ENCODE assay signal across 8 mouse cellular contexts in genomic region chr3:63975955-63976908, GRCm38 (mm10). TPM values are rescaled to one million over a fixed set of nuclear protein-coding genes. Genes with fewer than 3 reads are reported as not detected.
A peak's percentile ranks its signal among the peaks of the same experiment; 100 is the strongest.
DNase-seq lines count a peak whose midpoint lies in the region; ATAC-seq and TF ChIP-seq lines count a peak whose summit lies in the region.

TSS of gene Gmps (plus strand) at chr3:63976106.

- WGBS in heart, embryonic 15.5 days = under 1% methylated on average over 67 of the region's 67 CpGs
- under 1% methylated on average over 67 of the region's 67 CpGs for WGBS in liver, embryonic 14.5 days (ENCODE audit: insufficient replicate concordance)
- WGBS in neural tube, embryonic 11.5 days = under 1% methylated on average over 67 of the region's 67 CpGs
- WGBS in stomach, postnatal 0 days = under 1% methylated on average over 67 of the region's 67 CpGs

- H3K4me1 ChIP-seq in brown adipose tissue, adult 24 weeks (ENCODE audit: control insufficient read depth, insufficient read depth, insufficient read length, low read length) = peaks cover 6% of the 10 kb centered on the region
- H3K4me1 ChIP-seq in heart, embryonic 15.5 days (replicated peaks) = peaks cover 22% of the 10 kb centered on the region
- peaks cover 6 to 14% of the 10 kb centered on the region in 2 experiments for H3K4me1 ChIP-seq in liver, embryonic 14.5 days (replicated peaks; ENCODE audit: control insufficient read depth in 2 of 2, insufficient read depth in 2 of 2, low read length in 1 of 2)
- H3K4me1 ChIP-seq in neural tube, embryonic 11.5 days (ENCODE audit: control insufficient read depth, insufficient read depth, low read length) = no peaks in the 10 kb centered on the region; the same call in 1 of the 2 replicates
- no peaks in the 10 kb centered on the region for H3K4me1 ChIP-seq in stomach, postnatal 0 days (replicated peaks; ENCODE audit: control insufficient read depth, insufficient read depth)

- peak within 1 kb of the TSS; percentile 90 for H3K9ac ChIP-seq in heart, embryonic 15.5 days
- peak within 1 kb of the TSS; percentile 89 for H3K9ac ChIP-seq in liver, embryonic 14.5 days (replicated peaks)
- peak within 1 kb of the TSS; percentile 94 for H3K9ac ChIP-seq in neural tube, embryonic 11.5 days (ENCODE audit: low read length)
- H3K9ac ChIP-seq in stomach, postnatal 0 days (ENCODE audit: low read length) = peak within 1 kb of the TSS; percentile 95

- no peak for TF ChIP-seq EP300 in liver, embryonic 14.5 days (IDR thresholded peaks at IDR 0.05; ENCODE audit: low read depth)
- peak; percentile 30 for TF ChIP-seq EP300 in stomach, postnatal 0 days (optimal IDR thresholded peaks at IDR 0.05)

- peaks cover 5% of the 10 kb centered on the region for H3K36me3 ChIP-seq in heart, embryonic 15.5 days
- peaks cover 7% of the 10 kb centered on the region for H3K36me3 ChIP-seq in liver, embryonic 14.5 days (replicated peaks; ENCODE audit: control insufficient read depth, insufficient read depth, low read depth)
- H3K36me3 ChIP-seq in neural tube, embryonic 11.5 days (ENCODE audit: control insufficient read depth, insufficient read depth, low read length) = peaks cover 3% of the 10 kb centered on the region; the same call in 1 of the 2 replicates
- H3K36me3 ChIP-seq in stomach, postnatal 0 days (ENCODE audit: control insufficient read depth, insufficient read depth, low read length) = 0 out of 2 replicates have a peak, but pooled peaks cover 4% of the 10 kb centered on the region

- TF ChIP-seq CTCF in liver, embryonic 14.5 days (IDR thresholded peaks at IDR 0.05; ENCODE audit: low read depth) = no peak
- no peak; the same call in 1 of the 2 replicates for TF ChIP-seq CTCF in stomach, postnatal 0 days (IDR thresholded peaks at IDR 0.05; ENCODE audit: low read depth)

- DNase-seq in CD4-positive, CD25-positive, alpha-beta regulatory T cell, adult 2 months (ENCODE audit: low read depth, low spot score) = peak; percentile 97
- DNase-seq in fibroblast of lung, adult 2 months (ENCODE audit: low read depth) = peak; percentile 77
- DNase-seq in kidney, postnatal 25 days = peak; percentile 96
- peak; percentile 88 to 91 (median 90) for DNase-seq in liver, embryonic 14.5 days (ENCODE audit: low read depth in 3 of 3, low spot score in 3 of 3)
- DNase-seq in neural tube, embryonic 11.5 days (ENCODE audit: low spot score) = peak; percentile 95
- DNase-seq in stomach, postnatal 0 days (ENCODE audit: low spot score) = peak; percentile 94

- peak within 1 kb of the TSS; percentile 93 for H3K4me3 ChIP-seq in brown adipose tissue, adult 24 weeks (ENCODE audit: insufficient read depth, low read depth, low read length)
- H3K4me3 ChIP-seq in heart, embryonic 15.5 days = peak within 1 kb of the TSS; percentile 75
- H3K4me3 ChIP-seq in liver, embryonic 14.5 days (ENCODE audit: insufficient read depth in 1 of 2, low read depth in 2 of 2, low read length in 2 of 2) = peak within 1 kb of the TSS; percentile 87 to 93
- peak within 1 kb of the TSS; percentile 92 for H3K4me3 ChIP-seq in neural tube, embryonic 11.5 days (ENCODE audit: low read depth, low read length)
- H3K4me3 ChIP-seq in stomach, postnatal 0 days (ENCODE audit: low read depth, low read length) = peak within 1 kb of the TSS; percentile 75

- H3K27me3 ChIP-seq in heart, embryonic 15.5 days = peaks cover 2% of the 10 kb centered on the region; the same call in 1 of the 2 replicates
- H3K27me3 ChIP-seq in liver, embryonic 14.5 days (ENCODE audit: control insufficient read depth, insufficient read depth, low read length) = no peaks in the 10 kb centered on the region
- H3K27me3 ChIP-seq in neural tube, embryonic 11.5 days (ENCODE audit: control insufficient read depth, insufficient read depth, low read length) = no peaks in the 10 kb centered on the region
- no peaks in the 10 kb centered on the region for H3K27me3 ChIP-seq in stomach, postnatal 0 days (ENCODE audit: control insufficient read depth, insufficient read depth, low read length)

- ATAC-seq in heart, embryonic 15.5 days (replicated peaks; ENCODE audit: insufficient number of reproducible peaks, insufficient read depth, low FRiP score, low read depth) = peak; percentile 95
- ATAC-seq in liver, embryonic 14.5 days (ENCODE audit: insufficient read depth) = peak; percentile 97
- ATAC-seq in neural tube, embryonic 11.5 days (ENCODE audit: insufficient read depth, low FRiP score, low TSS enrichment) = peak; percentile 98
- ATAC-seq in stomach, postnatal 0 days (ENCODE audit: low FRiP score, low TSS enrichment) = peak; percentile 100

- peak within 1 kb of the TSS; percentile 72 for H3K27ac ChIP-seq in brown adipose tissue, adult 24 weeks (replicated peaks; ENCODE audit: low read depth, low read length)
- peak within 1 kb of the TSS; percentile 92 for H3K27ac ChIP-seq in heart, embryonic 15.5 days
- H3K27ac ChIP-seq in liver, embryonic 14.5 days = peak within 1 kb of the TSS; percentile 65
- peak within 1 kb of the TSS; percentile 84 for H3K27ac ChIP-seq in neural tube, embryonic 11.5 days (ENCODE audit: low read depth, low read length)
- H3K27ac ChIP-seq in stomach, postnatal 0 days (replicated peaks) = peak within 1 kb of the TSS; percentile 93

- no peaks in the 10 kb centered on the region for H3K9me3 ChIP-seq in heart, embryonic 15.5 days (replicated peaks)
- H3K9me3 ChIP-seq in liver, embryonic 14.5 days (ENCODE audit: control insufficient read depth, low read length) = no peaks in the 10 kb centered on the region
- H3K9me3 ChIP-seq in neural tube, embryonic 11.5 days (ENCODE audit: control insufficient read depth, low read length) = no peaks in the 10 kb centered on the region
- H3K9me3 ChIP-seq in stomach, postnatal 0 days (ENCODE audit: control insufficient read depth, low read length) = no peaks in the 10 kb centered on the region

- H3K4me2 ChIP-seq in heart, embryonic 15.5 days = peak within 1 kb of the TSS; percentile 61
- H3K4me2 ChIP-seq in liver, embryonic 14.5 days (ENCODE audit: low read depth) = peak within 1 kb of the TSS; percentile 87
- H3K4me2 ChIP-seq in neural tube, embryonic 11.5 days (ENCODE audit: low read depth) = peak within 1 kb of the TSS; percentile 52
- H3K4me2 ChIP-seq in stomach, postnatal 0 days (replicated peaks; ENCODE audit: low read depth) = peak within 1 kb of the TSS; percentile 82

RNA-seq across cellular contexts. Expression of gene Gmps, which starts in this region (rescaled TPM):
- 20.2 and 20.5 TPM in 2 replicates for polyA plus RNA-seq in brown adipose tissue, adult 24 weeks (2012; ENCODE audit: insufficient read depth, insufficient read length, missing spikeins)
- 32.3 and 33.6 TPM in 2 replicates for polyA plus RNA-seq in heart, embryonic 15.5 days (2015; fragmentation: Nextera tagmentation; extraction: Ambion mirVana)
- 4.8 and 7.5 TPM in 2 replicates for polyA plus RNA-seq in liver, embryonic 14.5 days (2012; rRNA removed)
- polyA plus RNA-seq in liver, embryonic 14.5 days (2014; fragmentation: Nextera tagmentation; extraction: Ambion mirVana) = 23.1 and 23.4 TPM in 2 replicates
- polyA plus RNA-seq in neural tube, embryonic 11.5 days (2014; fragmentation: Nextera tagmentation; extraction: Ambion mirVana) = 71.0 and 72.4 TPM in 2 replicates
- 16.2 and 16.3 TPM in 2 replicates for polyA plus RNA-seq in stomach, postnatal 0 days (2015; fragmentation: Nextera tagmentation; extraction: Ambion mirVana)

Comparison
In these comparisons a context has a peak if more than half of its experiments do, and no peak if none do; other contexts are left out.
1. Peak in every context shown above with its lines: DNase-seq, ATAC-seq, H3K4me3 ChIP-seq and H3K27ac ChIP-seq.